7 mouse cellular contexts compared by ENCODE assay signal in genomic region chr1:58711365-58712016, GRCm38 (mm10). TPM values are rescaled to one million over a fixed set of nuclear protein-coding genes. Genes with fewer than 3 reads are reported as not detected.
DNase-seq lines count a peak whose midpoint lies in the region; ATAC-seq lines count a peak whose summit lies in the region.

Gene Cflar, plus strand, starts transcription at chr1:58711508.

- H3K4me1 ChIP-seq in intestine, embryonic 14.5 days (replicated peaks; ENCODE audit: control insufficient read depth, insufficient read depth, low read length) = peaks cover 9% of the 10 kb centered on the region
- 0 out of 2 replicates have a peak, but pooled peaks cover 2% of the 10 kb centered on the region for H3K4me1 ChIP-seq in limb, embryonic 11.5 days (ENCODE audit: control insufficient read depth, insufficient read depth, low read length)
- 0 out of 2 replicates have a peak, but pooled peaks cover 13% of the 10 kb centered on the region for H3K4me1 ChIP-seq in midbrain, embryonic 12.5 days

- peak within 1 kb of the TSS; percentile 82 for H3K4me2 ChIP-seq in intestine, embryonic 14.5 days (ENCODE audit: low read length)
- peak within 1 kb of the TSS; percentile 59 for H3K4me2 ChIP-seq in limb, embryonic 11.5 days (ENCODE audit: low read depth, severe bottlenecking)
- H3K4me2 ChIP-seq in midbrain, embryonic 12.5 days (replicated peaks) = peak within 1 kb of the TSS; percentile 73

- peak within 1 kb of the TSS; percentile 99 for H3K27ac ChIP-seq in intestine, embryonic 14.5 days (ENCODE audit: low read depth)
- peak within 1 kb of the TSS; percentile 96 for H3K27ac ChIP-seq in limb, embryonic 11.5 days (replicated peaks; ENCODE audit: low read depth, low read length)
- peak within 1 kb of the TSS; percentile 86 for H3K27ac ChIP-seq in midbrain, embryonic 12.5 days (replicated peaks)

- peak; percentile 69 for ATAC-seq in intestine, embryonic 14.5 days (replicated peaks; ENCODE audit: low FRiP score, low TSS enrichment, low read depth)
- ATAC-seq in limb, embryonic 11.5 days (ENCODE audit: insufficient number of reproducible peaks, low FRiP score, low TSS enrichment, low read depth) = peak; percentile 58
- ATAC-seq in midbrain, embryonic 12.5 days (ENCODE audit: low FRiP score, low read depth) = peak; percentile 82

- peaks cover 18% of the 10 kb centered on the region for H3K36me3 ChIP-seq in intestine, embryonic 14.5 days (ENCODE audit: control insufficient read depth, insufficient read depth, low read length)
- H3K36me3 ChIP-seq in limb, embryonic 11.5 days (ENCODE audit: control insufficient read depth, insufficient read depth, low read length) = no peaks in the 10 kb centered on the region; the same call in 1 of the 2 replicates
- no peaks in the 10 kb centered on the region for H3K36me3 ChIP-seq in midbrain, embryonic 12.5 days

- H3K9me3 ChIP-seq in intestine, embryonic 14.5 days (ENCODE audit: control insufficient read depth, low read length) = no peaks in the 10 kb centered on the region
- no peaks in the 10 kb centered on the region for H3K9me3 ChIP-seq in limb, embryonic 11.5 days (ENCODE audit: control insufficient read depth, low read length)
- no peaks in the 10 kb centered on the region for H3K9me3 ChIP-seq in midbrain, embryonic 12.5 days

- WGBS in intestine, embryonic 14.5 days = 0% methylated on average over 45 of the region's 45 CpGs
- under 1% methylated on average over 45 of the region's 45 CpGs for WGBS in limb, embryonic 11.5 days
- under 1% methylated on average over 45 of the region's 45 CpGs for WGBS in midbrain, embryonic 12.5 days

- no peaks in the 10 kb centered on the region for H3K27me3 ChIP-seq in intestine, embryonic 14.5 days (replicated peaks; ENCODE audit: control insufficient read depth, insufficient read depth, low read length)
- no peaks in the 10 kb centered on the region for H3K27me3 ChIP-seq in limb, embryonic 11.5 days (ENCODE audit: control insufficient read depth, insufficient read depth, low read length)
- H3K27me3 ChIP-seq in midbrain, embryonic 12.5 days = no peaks in the 10 kb centered on the region

- H3K9ac ChIP-seq in intestine, embryonic 14.5 days (ENCODE audit: low read length) = peak within 1 kb of the TSS; percentile 89
- H3K9ac ChIP-seq in limb, embryonic 11.5 days (ENCODE audit: low read length) = peak within 1 kb of the TSS; percentile 89
- peak within 1 kb of the TSS; percentile 71 for H3K9ac ChIP-seq in midbrain, embryonic 12.5 days (replicated peaks)

- intact Hi-C loops in gastrocnemius, postnatal 36 days (cut with DNase I) = no loop called here

- peak within 1 kb of the TSS; percentile 65 for H3K4me3 ChIP-seq in intestine, embryonic 14.5 days (ENCODE audit: low read depth, low read length)
- peak within 1 kb of the TSS; percentile 67 for H3K4me3 ChIP-seq in limb, embryonic 11.5 days (ENCODE audit: low read depth, low read length)
- H3K4me3 ChIP-seq in midbrain, embryonic 12.5 days = peak within 1 kb of the TSS; percentile 62

- DNase-seq in adrenal gland, adult 2 months = peak; percentile 86
- DNase-seq in embryo, embryonic 10 days (ENCODE audit: low spot score) = peak; percentile 77
- peak; percentile 75 to 79 for DNase-seq in gastrocnemius, postnatal 36 days
- peak; percentile 91 for DNase-seq in intestine, embryonic 14.5 days (ENCODE audit: low spot score)
- DNase-seq in limb, embryonic 11.5 days (ENCODE audit: low spot score) = peak; percentile 82
- DNase-seq in spleen, adult 12 weeks (ENCODE audit: low spot score) = peak; percentile 67

RNA-seq across cellular contexts. Expression of gene Cflar, which starts in this region (rescaled TPM):
- 100 to 1,000 TPM in 1 of 2 experiments, 10 to 100 TPM in 1; 97.4 to 113 TPM for total RNA-seq in adrenal gland, adult 2 months (2021)
- 37.3 and 41.7 TPM in 2 replicates for polyA plus RNA-seq in adrenal gland, adult 2 months (2012; rRNA removed)
- 10 to 100 TPM; 34.9 to 42.3 TPM for total RNA-seq in gastrocnemius, postnatal 36 days (2021)
- polyA plus RNA-seq in intestine, embryonic 14.5 days (2014; fragmentation: Nextera tagmentation; extraction: Ambion mirVana) = 26.1 and 27.1 TPM in 2 replicates
- 25.6 and 27.4 TPM in 2 replicates for polyA plus RNA-seq in limb, embryonic 11.5 days (2014; fragmentation: Nextera tagmentation; extraction: Ambion mirVana)
- 26.4 and 26.6 TPM in 2 replicates for polyA plus RNA-seq in midbrain, embryonic 12.5 days (2016; fragmentation: Nextera tagmentation; extraction: Ambion mirVana)

Comparison
In these comparisons a context has a peak if more than half of its experiments do, and no peak if none do; other contexts are left out.
1. Peak in every context shown above with its lines: DNase-seq, ATAC-seq, H3K4me3 ChIP-seq and H3K27ac ChIP-seq.